Mouse (Mus musculus) neural tube, embryonic 11.5 days (tissue): Measurements from ENCODE around the gene 1700001K19Rik. TPM values are rescaled to one million over a fixed set of nuclear protein-coding genes. Genes with fewer than 3 reads are reported as not detected.

Experiments used
- ATAC-seq: fragments of 200-750 bp; cut with Nextera tagmentation; 2 replicates; pipeline ENCODE4 v1.8.0; 2017; ENCODE audit warnings: moderate number of reproducible peaks, mild to moderate bottlenecking, moderate TSS enrichment, moderate library complexity; ENCODE audit not compliant: insufficient read depth, low FRiP score, low TSS enrichment
- DNase-seq: peaks from one replicate; pipeline ENCODE4 v3.0.0-alpha.2; 2015; ENCODE audit warnings: low spot score
- H3K27ac ChIP-seq: fragments of 300-500 bp; sonication (generic); 2 replicates; pipeline ENCODE4 v1.5.1; 2014; ENCODE audit warnings: low read depth, mild to moderate bottlenecking, low read length
- H3K27me3 ChIP-seq: fragments of 300-500 bp; sonication (generic); 2 replicates; pipeline ENCODE4 v1.6.1; 2014; ENCODE audit warnings: mild to moderate bottlenecking, low read length, mixed read lengths; ENCODE audit not compliant: control insufficient read depth, insufficient read depth
- H3K36me3 ChIP-seq: fragments of 300-500 bp; sonication (generic); 2 replicates; pipeline ENCODE4 v1.6.1; 2014; ENCODE audit warnings: mild to moderate bottlenecking, low read length, moderate library complexity, mixed read lengths; ENCODE audit not compliant: control insufficient read depth, insufficient read depth
- H3K4me1 ChIP-seq: fragments of 300-500 bp; sonication (generic); 2 replicates; pipeline ENCODE4 v1.6.1; 2014; ENCODE audit warnings: low read length, mixed read lengths; ENCODE audit not compliant: control insufficient read depth, insufficient read depth
- H3K4me2 ChIP-seq: fragments of 300-500 bp; sonication (generic); 2 replicates; pipeline ENCODE4 v1.6.1; 2014; ENCODE audit warnings: low read depth, mild to moderate bottlenecking, moderate library complexity
- H3K4me3 ChIP-seq: fragments of 300-500 bp; sonication (generic); 2 replicates; pipeline ENCODE4 v1.5.1; 2014; ENCODE audit warnings: low read depth, low read length
- H3K9ac ChIP-seq: fragments of 300-500 bp; sonication (generic); 2 replicates; pipeline ENCODE4 v1.6.1; 2014; ENCODE audit warnings: mild to moderate bottlenecking, low read length
- H3K9me3 ChIP-seq: fragments of 300-500 bp; sonication (generic); 2 replicates; pipeline ENCODE4 v1.6.1; 2016; ENCODE audit warnings: low read length; ENCODE audit not compliant: control insufficient read depth
- WGBS: fragments of 180-500 bp; shearing (Covaris S2); extraction: QIAGEN DNeasy Blood & Tissue Kit; methylation state at CpG from one replicate; pipeline ENCODE4 v1.1.7; 2014; 5-methylcytosine and 5-hydroxymethylcytosine counted together
- microRNA-seq: library from miRNA; unstranded; fragments of <30 nt; microRNA quantifications from one replicate; pipeline ENCODE4, GENCODE M21; 2016
- polyA plus RNA-seq: library from polyadenylated mRNA; unstranded; fragments of >200 nt; fragmentation: Nextera tagmentation; extraction: Ambion mirVana; gene quantifications from 2 replicates; pipeline ENCODE4 v1.2.1, GENCODE M21; 2014

The 1700001K19Rik gene
- polyA plus RNA-seq, 1 experiment from 2014 or later = not detected

GRCm38 (mm10) chr12:110650241-110650641 lies 32.2 kb downstream of the 1700001K19Rik start:
- ATAC-seq (no peak), DNase-seq (no peak)
- Histone ChIP-seq H3K4me2 (no peak overlapping the region), H3K9me3 (no peaks in the 10 kb centered on the region), H3K27me3 (no peaks in the 10 kb centered on the region), H3K9ac (no peak overlapping the region), H3K27ac (no peak overlapping the region), H3K4me1 (no peaks in the 10 kb centered on the region), H3K4me3 (no peak overlapping the region), H3K36me3 (peaks cover 62% of the 10 kb centered on the region)
- 86% methylated on average over 8 of the region's 8 CpGs for WGBS

- no peak for ATAC-seq
- 91% methylated on average over 13 of the region's 13 CpGs for WGBS
- Histone ChIP-seq H3K27ac (no peak overlapping the region), H3K4me3 (no peak overlapping the region), H3K9ac (no peak overlapping the region), H3K4me2 (no peak overlapping the region), H3K4me1 (no peaks in the 10 kb centered on the region), H3K27me3 (no peaks in the 10 kb centered on the region), H3K9me3 (no peaks in the 10 kb centered on the region), H3K36me3 (peaks cover 58% of the 10 kb centered on the region)
- DNase-seq = no peak
These were observed 44.8 kb downstream of the 1700001K19Rik start for GRCm38 (mm10) chr12:110637507-110638114.

GRCm38 (mm10) chr12:110636293-110636692 lies 46.1 kb downstream of the 1700001K19Rik start:
- ATAC-seq (no peak), DNase-seq (no peak)
- H3K4me1 ChIP-seq = no peaks in the 10 kb centered on the region
- H3K36me3 ChIP-seq = peaks cover 54% of the 10 kb centered on the region
- H3K9ac ChIP-seq = no peak overlapping the region
- H3K27ac ChIP-seq = no peak overlapping the region
- H3K9me3 ChIP-seq = no peaks in the 10 kb centered on the region
- H3K4me3 ChIP-seq = no peak overlapping the region
- no peaks in the 10 kb centered on the region for H3K27me3 ChIP-seq
- WGBS = 95% methylated on average over 12 of the region's 12 CpGs
- no peak overlapping the region for H3K4me2 ChIP-seq

GRCm38 (mm10) chr12:110630056-110630455 lies 52.4 kb downstream of the 1700001K19Rik start:
- 95% methylated on average over 11 of the region's 11 CpGs for WGBS
- Histone ChIP-seq H3K4me1 (no peaks in the 10 kb centered on the region), H3K4me2 (no peak overlapping the region), H3K27ac (no peak overlapping the region), H3K9ac (no peak overlapping the region), H3K27me3 (no peaks in the 10 kb centered on the region), H3K9me3 (no peaks in the 10 kb centered on the region), H3K4me3 (no peak overlapping the region), H3K36me3 (peaks cover 59% of the 10 kb centered on the region)
- DNase-seq (no peak), ATAC-seq (no peak)

Small RNA genes lying within 50 kb of the gene (microRNA-seq; reads per million reads assigned to microRNA genes)
- not detected for gene Gm27299

Other genes starting within 250 kb of the 1700001K19Rik start
- gene Ppp2r5c, start 235.5 kb downstream of the 1700001K19Rik start, polyA plus RNA-seq = 164 and 170 TPM in 2 replicates
- gene Dync1h1, start 81.2 kb downstream of the 1700001K19Rik start, polyA plus RNA-seq = 88.0 and 101 TPM in 2 replicates
- 1,365 and 1,445 TPM in 2 replicates for gene Hsp90aa1, start 20.1 kb upstream of the 1700001K19Rik start, polyA plus RNA-seq
- 23.6 and 26.2 TPM in 2 replicates for gene Wdr20, start 55.3 kb upstream of the 1700001K19Rik start, polyA plus RNA-seq
- gene Mok, start 158.3 kb upstream of the 1700001K19Rik start, polyA plus RNA-seq = 9.0 and 11.3 TPM in 2 replicates
- gene Zfp839, start 167.6 kb upstream of the 1700001K19Rik start, polyA plus RNA-seq = 3.0 and 3.7 TPM in 2 replicates
- 76.2 and 85.3 TPM in 2 replicates for gene Cinp, start 206.5 kb upstream of the 1700001K19Rik start, polyA plus RNA-seq
- gene Tecpr2, start 206.6 kb upstream of the 1700001K19Rik start, polyA plus RNA-seq = 5.5 and 6.1 TPM in 2 replicates